Mouse (Mus musculus) embryonic facial prominence, embryonic 10.5 days (tissue): ENCODE data around the gene Gm28551. TPM values are rescaled to one million over a fixed set of nuclear protein-coding genes. Genes with fewer than 3 reads are reported as not detected.
A peak's percentile ranks its signal among the peaks of the same experiment; 100 is the strongest.

Experiments used
- DNase-seq: peaks from one replicate; pipeline ENCODE4 v3.0.0-alpha.2; 2017; ENCODE audit warnings: low spot score
- H3K27ac ChIP-seq: fragments of 300-500 bp; sonication (generic); replicated peaks from 2 replicates; pipeline ENCODE4 v1.5.1; 2016; ENCODE audit warnings: mild to moderate bottlenecking
- H3K27me3 ChIP-seq: fragments of 300-500 bp; sonication (generic); replicated peaks from 2 replicates; pipeline ENCODE4 v1.6.1; 2016; ENCODE audit warnings: low read depth, mild to moderate bottlenecking; ENCODE audit not compliant: poor library complexity, severe bottlenecking
- H3K36me3 ChIP-seq: fragments of 300-500 bp; sonication (generic); replicated peaks from 2 replicates; pipeline ENCODE4 v1.6.1; 2016; ENCODE audit warnings: mild to moderate bottlenecking, moderate library complexity
- H3K4me1 ChIP-seq: fragments of 300-500 bp; sonication (generic); 2 replicates; pipeline ENCODE4 v1.6.1; 2016
- H3K4me3 ChIP-seq: fragments of 300-500 bp; sonication (generic); 2 replicates; pipeline ENCODE4 v1.5.1; 2016; ENCODE audit warnings: mild to moderate bottlenecking, moderate library complexity
- H3K9me3 ChIP-seq: fragments of 300-500 bp; sonication (generic); 2 replicates; pipeline ENCODE4 v1.6.1; 2016; ENCODE audit warnings: mild to moderate bottlenecking
- WGBS: fragments of 180-500 bp; shearing (Covaris S2); methylation state at CpG from one replicate; pipeline ENCODE4 v1.1.7; 2016; 5-methylcytosine and 5-hydroxymethylcytosine counted together
- polyA plus RNA-seq: library from polyadenylated mRNA; unstranded; fragments of >200 nt; fragmentation: Nextera tagmentation; extraction: Ambion mirVana; gene quantifications from 2 replicates; pipeline ENCODE4 v1.2.1, GENCODE M21; 2016

Gene Gm28551
- polyA plus RNA-seq, 1 experiment from 2014 or later, result 0.87 TPM

DNA sequence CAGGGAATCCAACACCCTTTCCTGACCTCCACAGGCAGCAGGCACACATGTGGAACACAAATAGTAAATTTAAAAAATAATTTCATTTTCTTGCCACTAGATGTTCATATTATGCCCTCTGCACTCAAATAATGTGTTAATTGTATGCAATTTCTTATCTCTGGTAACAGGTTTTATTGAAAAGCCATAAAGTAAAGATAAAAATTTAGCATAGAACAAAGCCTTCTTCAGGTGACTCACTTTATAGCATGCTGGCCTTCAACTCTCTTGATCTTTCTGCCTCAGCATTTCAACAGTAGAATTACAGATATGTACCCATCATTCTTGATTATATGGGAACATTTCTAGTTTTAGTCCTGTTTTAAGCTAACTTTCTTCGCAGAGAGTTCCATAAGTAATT is 28.2 kb downstream of the Gm28551 start:
- Histone ChIP-seq H3K36me3 (peaks cover 36% of the 10 kb centered on the region), H3K4me1 (no peaks in the 10 kb centered on the region), H3K9me3 (no peaks in the 10 kb centered on the region), H3K4me3 (no peak overlapping the region), H3K27ac (no peak overlapping the region), H3K27me3 (no peaks in the 10 kb centered on the region)
- no peak for DNase-seq
- 94% methylated on average over 1 of the region's 1 CpGs for WGBS

- H3K27ac ChIP-seq, result no peak overlapping the region
- DNase-seq, result no peak
- no peaks in the 10 kb centered on the region for H3K4me1 ChIP-seq
- H3K36me3 ChIP-seq, result peaks cover 44% of the 10 kb centered on the region
- no peak overlapping the region for H3K4me3 ChIP-seq
- no peaks in the 10 kb centered on the region for H3K9me3 ChIP-seq
- 90% methylated on average over 5 of the region's 5 CpGs for WGBS
- H3K27me3 ChIP-seq, result no peaks in the 10 kb centered on the region
These were observed 29.2 kb downstream of the Gm28551 start for GRCm38 (mm10) chr1:53323254-53323653.

GRCm38 (mm10) chr1:53321662-53322344 is 30.7 kb downstream of the Gm28551 start:
- Histone ChIP-seq H3K36me3 (peaks cover 58% of the 10 kb centered on the region), H3K4me1 (no peaks in the 10 kb centered on the region), H3K27ac (no peak overlapping the region), H3K27me3 (no peaks in the 10 kb centered on the region), H3K9me3 (no peaks in the 10 kb centered on the region), H3K4me3 (no peak overlapping the region)
- no peak for DNase-seq
- 95% methylated on average over 4 of the region's 4 CpGs for whole genome bisulfite sequencing

GRCm38 (mm10) chr1:53312989-53313967 is 39.2 kb downstream of the Gm28551 start, which contains the start of gene Osgepl1:
TSS of gene Osgepl1 (plus strand) at chr1:53313624.
- Histone ChIP-seq H3K4me3 (peak within 1 kb of the TSS; percentile 72), H3K9me3 (no peaks in the 10 kb centered on the region)
- WGBS, result 3% methylated on average over 27 of the region's 27 CpGs

DNA sequence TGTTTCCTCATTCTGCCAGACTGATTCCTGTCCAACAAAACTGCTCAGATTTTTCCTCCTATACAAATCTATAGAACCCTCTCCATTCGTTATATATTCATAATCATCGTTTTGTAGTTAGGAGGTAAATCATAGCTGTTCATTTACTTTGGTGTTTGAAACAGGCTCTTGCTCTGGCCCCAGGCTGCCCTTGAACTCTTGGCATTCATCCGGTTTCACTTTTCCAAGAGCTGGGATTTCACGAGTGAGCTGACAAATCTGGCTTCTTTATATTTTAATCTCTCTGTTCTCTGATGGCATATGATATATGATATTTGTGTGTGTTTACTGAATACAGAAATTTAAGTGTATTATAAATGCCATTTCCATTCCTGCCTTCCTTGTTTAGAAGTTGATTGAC is 52.0 kb downstream of the Gm28551 start:
- Histone ChIP-seq H3K4me3 (no peak overlapping the region), H3K27me3 (no peaks in the 10 kb centered on the region), H3K9me3 (no peaks in the 10 kb centered on the region), H3K4me1 (peaks cover 13% of the 10 kb centered on the region), H3K27ac (no peak overlapping the region), H3K36me3 (peaks cover 55% of the 10 kb centered on the region)
- WGBS, result 90% methylated on average over 4 of the region's 4 CpGs
- DNase-seq, result no peak

More at GRCm38 (mm10) chr1:53312989-53313967, 39.2 kb downstream of the Gm28551 start, which contains the start of gene Osgepl1:
- H3K27ac ChIP-seq, result peak within 1 kb of the TSS; percentile 91
- H3K4me1 ChIP-seq, result peaks cover 14% of the 10 kb centered on the region
- no peaks in the 10 kb centered on the region for H3K27me3 ChIP-seq
- peak; percentile 88 for DNase-seq
- H3K36me3 ChIP-seq, result peaks cover 32% of the 10 kb centered on the region

DNA sequence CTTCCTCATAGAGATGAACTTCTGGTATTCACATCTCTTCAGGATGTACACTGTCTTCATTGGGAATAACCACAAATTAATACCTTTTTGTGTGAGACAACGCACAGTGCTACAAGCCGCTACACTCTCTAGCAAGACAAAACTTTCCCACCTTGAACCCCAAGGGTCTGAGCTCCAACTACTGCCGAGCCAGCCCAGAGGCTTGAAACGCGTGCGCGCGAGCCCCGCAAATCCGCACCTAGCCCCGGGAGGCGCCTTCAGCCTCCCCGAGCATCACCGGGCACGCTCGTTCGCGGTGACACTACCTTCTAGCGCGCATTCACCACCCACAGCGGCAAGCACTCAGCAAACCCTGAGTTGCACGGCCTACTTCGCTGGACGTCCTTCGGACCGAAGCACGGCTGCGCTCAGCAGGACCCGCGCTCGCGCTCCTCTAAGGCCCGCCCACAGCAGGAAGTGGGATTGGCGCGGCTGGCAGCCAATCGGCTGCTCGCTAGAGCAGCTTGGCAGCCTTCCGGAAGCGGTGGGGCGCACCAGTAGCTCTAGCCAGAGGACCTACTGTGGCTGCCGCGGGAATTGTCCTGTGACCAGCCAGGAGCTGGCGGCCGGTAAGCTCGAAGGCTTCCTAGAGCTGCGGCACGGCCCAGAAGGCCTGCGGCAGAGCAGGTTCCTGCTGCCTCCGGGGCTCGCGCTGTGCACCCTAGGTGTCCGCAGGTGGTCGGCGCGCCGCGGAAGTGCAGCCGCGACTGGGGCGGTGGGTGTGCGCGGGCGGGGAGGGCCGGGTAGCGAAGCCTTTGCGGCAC is 55.7 kb downstream of the Gm28551 start, which contains the start of the genes Pms1, Ormdl1 and Gm28778:
Pms1 (minus strand) TSS at position 438 of the 803 bp plus-strand sequence.
Ormdl1 (plus strand) TSS at position 515 of the 803 bp plus-strand sequence.
Gm28778 (plus strand) TSS at position 531 of the 803 bp plus-strand sequence.
- WGBS, result under 1% methylated on average over 66 of the region's 66 CpGs

DNA sequence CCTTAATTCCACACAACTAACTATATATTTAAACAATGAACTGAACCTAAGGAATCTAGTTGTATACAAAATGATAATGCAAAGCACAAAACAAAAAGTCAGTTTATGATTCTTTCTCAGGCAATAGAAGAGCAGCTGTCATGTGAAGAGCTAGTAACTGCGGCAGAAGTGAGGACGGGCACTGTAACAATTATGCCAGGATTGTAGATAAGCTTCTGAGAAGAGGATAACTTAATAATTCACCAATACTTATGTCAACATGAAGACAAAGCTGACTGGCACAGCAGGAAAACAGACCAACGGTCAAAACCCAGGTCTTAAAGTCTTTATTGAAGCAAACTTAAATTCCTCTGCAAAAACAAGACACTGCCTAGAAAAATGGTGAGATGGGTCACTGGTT is 61.3 kb downstream of the Gm28551 start:
- H3K4me3 ChIP-seq, result no peak overlapping the region
- H3K9me3 ChIP-seq, result no peaks in the 10 kb centered on the region
- 89% methylated on average over 3 of the region's 3 CpGs for WGBS
- H3K36me3 ChIP-seq, result peaks cover 18% of the 10 kb centered on the region
- H3K4me1 ChIP-seq, result 0 out of 2 replicates have a peak, but pooled peaks cover 4% of the 10 kb centered on the region
- H3K27me3 ChIP-seq, result no peaks in the 10 kb centered on the region
- DNase-seq, result no peak
- no peak overlapping the region for H3K27ac ChIP-seq

More for the DNA sequence above, 55.7 kb downstream of the Gm28551 start, which contains the start of the genes Pms1, Ormdl1 and Gm28778:
- Histone ChIP-seq H3K27ac (peak within 1 kb of the TSS; percentile 93), H3K27me3 (no peaks in the 10 kb centered on the region), H3K36me3 (peaks cover 32% of the 10 kb centered on the region), H3K9me3 (no peaks in the 10 kb centered on the region), H3K4me3 (peak within 1 kb of the TSS; percentile 84), H3K4me1 (peaks cover 13% of the 10 kb centered on the region)
- peak; percentile 95 for DNase-seq

Other genes with a start within 250 kb of the Gm28551 start
- not detected in 2 replicates for gene 1700019A02Rik, start 165.0 kb downstream of the Gm28551 start, polyA plus RNA-seq
- 23.6 and 26.1 TPM in 2 replicates for gene Pms1, start 55.6 kb downstream of the Gm28551 start, polyA plus RNA-seq
- gene Ormdl1, start 55.6 kb downstream of the Gm28551 start, polyA plus RNA-seq, result 61.5 and 69.4 TPM in 2 replicates
- not detected in 2 replicates for gene Gm28778, start 55.6 kb downstream of the Gm28551 start, polyA plus RNA-seq
- gene Osgepl1, start 39.0 kb downstream of the Gm28551 start, polyA plus RNA-seq, result 25.4 and 25.5 TPM in 2 replicates
- not detected in 2 replicates for gene Asdurf, start within 50 bp of the Gm28551 start, polyA plus RNA-seq
- 88.6 and 88.7 TPM in 2 replicates for gene Asnsd1, start 85 bp upstream of the Gm28551 start, polyA plus RNA-seq